Mouse (Mus musculus): ENCODE results near the gene Manba. TPM values are rescaled to one million over a fixed set of nuclear protein-coding genes. Genes with fewer than 3 reads are reported as not detected.

The Manba gene
- total RNA-seq, 1 experiment from 2014 or later = 16.0 TPM

Other genes starting within 250 kb of the Manba start
- 1.3 and 2.0 TPM in 2 replicates for gene Bdh2, start 204.4 kb upstream of the Manba start, total RNA-seq (2021)
- gene Slc9b2, start 177.9 kb upstream of the Manba start, total RNA-seq (2021) = 0.79 and 1.0 TPM in 2 replicates
- 1.2 TPM in 1 of 2 replicates, not detected in the other for gene Slc9b1, start 137.6 kb upstream of the Manba start, total RNA-seq (2021)
- 32.9 and 35.5 TPM in 2 replicates for gene Cisd2, start 61.7 kb upstream of the Manba start, total RNA-seq (2021)
- gene Ube2d3, start 47.5 kb upstream of the Manba start, total RNA-seq (2021) = 377 and 397 TPM in 2 replicates
- gene Nfkb1, start 205.9 kb downstream of the Manba start, total RNA-seq (2021) = 68.8 and 69.5 TPM in 2 replicates

All from adrenal gland, postnatal 25 days (tissue).